Mouse (Mus musculus) thymus, adult 2 months (tissue): Measurements from ENCODE around the gene Itga5.

Source experiments
- CTCF ChIP-seq: fragments of 200-500 bp; IDR thresholded peaks from 2 replicates; pipeline ENCODE4 v1.5.1; 2012; ENCODE audit warnings: mild to moderate bottlenecking, control low read depth, low read length, moderate library complexity, borderline replicate concordance; ENCODE audit not compliant: control insufficient read depth, poor library complexity, insufficient read depth; ENCODE audit errors: extremely low read depth
- POLR2A ChIP-seq: fragments of 200-500 bp; IDR thresholded peaks from 2 replicates; pipeline ENCODE4 v1.6.1; 2012; ENCODE audit warnings: mild to moderate bottlenecking, low read length, control low read depth, moderate library complexity; ENCODE audit not compliant: control insufficient read depth, poor library complexity, insufficient read depth; ENCODE audit errors: extremely low read depth

- TF ChIP-seq CTCF (peak; percentile 71; the same call in 1 of the 2 replicates), POLR2A (no peak)
Observed at GRCm38 (mm10) chr15:103352856-103353255, 13.7 kb downstream of the Itga5 start.
